Mouse (Mus musculus): ENCODE measurements at regions not wholly inside any gene's neighbourhood (a gene's known extent, or its start where the extent isn't known, plus 50 kb on each side); places are given as distances from the start of the nearest gene placed in this dataset.

- Histone ChIP-seq H3K27me3 (ENCODE audit: control insufficient read depth, insufficient read depth, low read length) (no peaks in the 10 kb centered on the region), H3K4me1 (replicated peaks; ENCODE audit: control insufficient read depth, insufficient read depth, low read length) (no peaks in the 10 kb centered on the region), H3K9me3 (ENCODE audit: control insufficient read depth, low read length) (no peaks in the 10 kb centered on the region), H3K36me3 (ENCODE audit: control insufficient read depth, insufficient read depth, low read length) (no peaks in the 10 kb centered on the region), H3K9ac (ENCODE audit: low read length) (no peak overlapping the region), H3K4me2 (ENCODE audit: low read depth, low read length, severe bottlenecking) (no peak overlapping the region), H3K4me3 (ENCODE audit: low read depth, low read length) (no peak overlapping the region), H3K27ac (ENCODE audit: low read depth, low read length) (no peak overlapping the region)
- 88% methylated on average over 3 of the region's 3 CpGs for WGBS
- ATAC-seq (replicated peaks; ENCODE audit: low FRiP score) (no peak), DNase-seq (ENCODE audit: low spot score) (no peak)
Measured at GRCm38 (mm10) chr19:14664682-14665417, 67.0 kb upstream of the Tle4 start.

GRCm38 (mm10) chr19:14664096-14664586, 66.3 kb upstream of the Tle4 start:
- H3K4me1 ChIP-seq (replicated peaks; ENCODE audit: control insufficient read depth, insufficient read depth, low read length), result no peaks in the 10 kb centered on the region
- no peak overlapping the region for H3K4me2 ChIP-seq (ENCODE audit: low read depth, low read length, severe bottlenecking)
- WGBS, result 52% methylated on average over 2 of the region's 2 CpGs
- no peaks in the 10 kb centered on the region for H3K9me3 ChIP-seq (ENCODE audit: control insufficient read depth, low read length)
- DNase-seq (ENCODE audit: low spot score), result no peak
- H3K4me3 ChIP-seq (ENCODE audit: low read depth, low read length), result no peak overlapping the region
- H3K36me3 ChIP-seq (ENCODE audit: control insufficient read depth, insufficient read depth, low read length), result no peaks in the 10 kb centered on the region
- no peak overlapping the region for H3K27ac ChIP-seq (ENCODE audit: low read depth, low read length)
- no peaks in the 10 kb centered on the region for H3K27me3 ChIP-seq (ENCODE audit: control insufficient read depth, insufficient read depth, low read length)
- no peak overlapping the region for H3K9ac ChIP-seq (ENCODE audit: low read length)
- no peak for ATAC-seq (replicated peaks; ENCODE audit: low FRiP score)

DNA sequence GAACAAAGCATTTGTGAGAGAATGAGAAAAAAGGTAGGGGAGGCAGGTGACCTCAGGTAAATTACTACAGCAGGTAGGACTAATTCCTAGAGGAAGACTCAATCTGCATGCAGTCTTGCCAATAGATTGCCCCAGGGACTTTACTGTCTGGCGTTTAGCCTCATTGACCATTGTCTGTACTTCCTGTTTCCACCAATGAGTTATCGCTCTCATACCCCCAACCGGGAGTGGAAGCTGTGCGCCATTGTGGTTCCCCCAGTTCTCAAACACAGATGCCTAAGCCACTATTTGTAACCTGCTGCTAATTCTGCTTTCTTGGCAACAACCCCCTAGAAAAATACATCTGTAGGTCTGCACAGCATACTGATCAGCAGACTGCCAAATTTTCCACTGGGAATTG, 65.5 kb upstream of the Tle4 start:
- WGBS, result 65% methylated on average over 4 of the region's 4 CpGs
- Histone ChIP-seq H3K4me1 (replicated peaks; ENCODE audit: control insufficient read depth, insufficient read depth, low read length) (no peaks in the 10 kb centered on the region), H3K4me2 (ENCODE audit: low read depth, low read length, severe bottlenecking) (no peak overlapping the region), H3K36me3 (ENCODE audit: control insufficient read depth, insufficient read depth, low read length) (no peaks in the 10 kb centered on the region), H3K27me3 (ENCODE audit: control insufficient read depth, insufficient read depth, low read length) (no peaks in the 10 kb centered on the region), H3K27ac (ENCODE audit: low read depth, low read length) (no peak overlapping the region), H3K9ac (ENCODE audit: low read length) (no peak overlapping the region), H3K4me3 (ENCODE audit: low read depth, low read length) (no peak overlapping the region), H3K9me3 (ENCODE audit: control insufficient read depth, low read length) (no peaks in the 10 kb centered on the region)
- ATAC-seq (replicated peaks; ENCODE audit: low FRiP score) (no peak), DNase-seq (ENCODE audit: low spot score) (no peak)

GRCm38 (mm10) chr19:14659725-14660124, 61.9 kb upstream of the Tle4 start:
- Histone ChIP-seq H3K4me1 (replicated peaks; ENCODE audit: control insufficient read depth, insufficient read depth, low read length) (0 out of 2 replicates have a peak, but pooled peaks cover 2% of the 10 kb centered on the region), H3K4me2 (ENCODE audit: low read depth, low read length, severe bottlenecking) (no peak overlapping the region), H3K27ac (ENCODE audit: low read depth, low read length) (no peak overlapping the region), H3K9ac (ENCODE audit: low read length) (no peak overlapping the region), H3K36me3 (ENCODE audit: control insufficient read depth, insufficient read depth, low read length) (no peaks in the 10 kb centered on the region), H3K9me3 (ENCODE audit: control insufficient read depth, low read length) (no peaks in the 10 kb centered on the region), H3K27me3 (ENCODE audit: control insufficient read depth, insufficient read depth, low read length) (no peaks in the 10 kb centered on the region), H3K4me3 (ENCODE audit: low read depth, low read length) (no peak overlapping the region)
- 38% methylated on average over 4 of the region's 4 CpGs for WGBS
- DNase-seq (ENCODE audit: low spot score), result no peak
- ATAC-seq (replicated peaks; ENCODE audit: low FRiP score), result no peak

DNA sequence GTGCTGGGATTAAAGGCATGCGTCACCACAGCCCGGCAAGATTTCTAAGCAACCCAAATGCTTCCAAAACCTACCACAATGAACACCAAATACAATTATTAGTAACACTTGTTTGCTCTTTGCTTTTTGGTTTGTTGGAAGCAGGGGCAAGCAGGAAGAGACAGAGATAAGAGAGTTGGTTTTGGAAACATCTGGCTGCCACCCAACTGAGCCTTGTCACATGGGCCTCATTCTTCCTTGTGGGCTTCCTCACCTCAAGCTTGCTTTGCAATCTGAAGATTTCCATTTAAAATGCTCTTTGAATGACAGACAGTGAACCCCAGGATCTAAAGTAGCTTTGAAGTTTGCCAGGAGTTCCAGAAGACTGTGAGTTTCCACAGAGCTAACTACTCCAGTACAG, 60.6 kb upstream of the Tle4 start:
- ATAC-seq (replicated peaks; ENCODE audit: low FRiP score), result no peak
- Histone ChIP-seq H3K9me3 (ENCODE audit: control insufficient read depth, low read length) (no peaks in the 10 kb centered on the region), H3K27ac (ENCODE audit: low read depth, low read length) (no peak overlapping the region), H3K9ac (ENCODE audit: low read length) (no peak overlapping the region), H3K4me3 (ENCODE audit: low read depth, low read length) (no peak overlapping the region), H3K4me2 (ENCODE audit: low read depth, low read length, severe bottlenecking) (no peak overlapping the region), H3K4me1 (replicated peaks; ENCODE audit: control insufficient read depth, insufficient read depth, low read length) (0 out of 2 replicates have a peak, but pooled peaks cover 2% of the 10 kb centered on the region), H3K36me3 (ENCODE audit: control insufficient read depth, insufficient read depth, low read length) (no peaks in the 10 kb centered on the region), H3K27me3 (ENCODE audit: control insufficient read depth, insufficient read depth, low read length) (no peaks in the 10 kb centered on the region)
- DNase-seq (ENCODE audit: low spot score), result no peak
- 100% methylated on average over 2 of the region's 2 CpGs for WGBS

- DNase-seq (ENCODE audit: low spot score) (no peak), ATAC-seq (replicated peaks; ENCODE audit: low FRiP score) (no peak)
- no peak overlapping the region for H3K27ac ChIP-seq (ENCODE audit: low read depth, low read length)
- no peak overlapping the region for H3K4me2 ChIP-seq (ENCODE audit: low read depth, low read length, severe bottlenecking)
- H3K27me3 ChIP-seq (ENCODE audit: control insufficient read depth, insufficient read depth, low read length), result no peaks in the 10 kb centered on the region
- no peak overlapping the region for H3K9ac ChIP-seq (ENCODE audit: low read length)
- H3K36me3 ChIP-seq (ENCODE audit: control insufficient read depth, insufficient read depth, low read length), result no peaks in the 10 kb centered on the region
- 0 out of 2 replicates have a peak, but pooled peaks cover 2% of the 10 kb centered on the region for H3K4me1 ChIP-seq (replicated peaks; ENCODE audit: control insufficient read depth, insufficient read depth, low read length)
- H3K4me3 ChIP-seq (ENCODE audit: low read depth, low read length), result no peak overlapping the region
- no peaks in the 10 kb centered on the region for H3K9me3 ChIP-seq (ENCODE audit: control insufficient read depth, low read length)
- 54% methylated on average over 2 of the region's 2 CpGs for WGBS
Measured at GRCm38 (mm10) chr19:14656022-14656388, 58.2 kb upstream of the Tle4 start.

DNA sequence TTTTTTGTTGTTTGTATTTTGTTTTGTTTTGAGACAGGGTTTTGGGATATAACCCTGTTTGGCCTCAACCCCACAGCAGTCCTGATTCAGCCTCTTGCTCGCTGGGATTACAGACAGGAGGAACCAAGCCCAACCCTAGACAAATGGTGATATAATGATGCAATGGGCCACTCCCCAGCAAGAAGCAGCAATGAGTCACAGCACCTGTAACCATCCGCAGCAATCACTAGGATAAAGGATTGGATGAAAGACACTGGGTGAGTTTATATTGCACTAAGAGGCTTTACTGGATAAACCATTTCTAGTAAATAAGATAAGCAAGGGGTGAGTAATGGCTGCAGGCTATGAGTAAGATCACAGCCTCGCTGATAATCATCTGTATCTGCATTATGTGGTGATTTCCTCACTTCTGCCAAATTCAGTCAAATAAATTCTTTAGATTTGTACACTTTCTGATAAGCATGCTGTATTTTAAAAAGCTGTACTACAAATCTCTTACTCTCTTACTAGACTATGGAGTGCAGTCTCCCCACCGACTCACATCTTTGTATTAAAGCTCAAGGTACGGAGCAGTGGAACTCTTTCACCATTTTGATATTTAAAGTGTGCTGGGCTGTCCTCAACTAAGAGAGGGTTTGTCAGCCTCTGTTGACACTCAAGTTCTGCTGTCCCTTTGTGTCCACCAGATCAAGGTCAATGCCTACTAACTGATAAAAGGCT, 57.6 kb upstream of the Tle4 start:
- H3K4me1 ChIP-seq (replicated peaks; ENCODE audit: control insufficient read depth, insufficient read depth, low read length), result 0 out of 2 replicates have a peak, but pooled peaks cover 2% of the 10 kb centered on the region
- no peak overlapping the region for H3K27ac ChIP-seq (ENCODE audit: low read depth, low read length)
- H3K4me3 ChIP-seq (ENCODE audit: low read depth, low read length), result no peak overlapping the region
- H3K9me3 ChIP-seq (ENCODE audit: control insufficient read depth, low read length), result no peaks in the 10 kb centered on the region
- no peak overlapping the region for H3K9ac ChIP-seq (ENCODE audit: low read length)
- DNase-seq (ENCODE audit: low spot score) (no peak), ATAC-seq (replicated peaks; ENCODE audit: low FRiP score) (no peak)
- no peak overlapping the region for H3K4me2 ChIP-seq (ENCODE audit: low read depth, low read length, severe bottlenecking)
- no peaks in the 10 kb centered on the region for H3K27me3 ChIP-seq (ENCODE audit: control insufficient read depth, insufficient read depth, low read length)
- H3K36me3 ChIP-seq (ENCODE audit: control insufficient read depth, insufficient read depth, low read length), result no peaks in the 10 kb centered on the region
- WGBS, result 86% methylated on average over 5 of the region's 5 CpGs

Measured in forebrain, embryonic 11.5 days (tissue).